Mouse (Mus musculus) kidney, postnatal 0 days (tissue): ENCODE data around the gene Pigs. TPM values are rescaled to one million over a fixed set of nuclear protein-coding genes. Genes with fewer than 3 reads are reported as not detected.

Source experiments
- ATAC-seq: fragments of 200-750 bp; cut with Nextera tagmentation; replicated peaks from 2 replicates; pipeline ENCODE4 v1.8.0; 2017; ENCODE audit warnings: low read depth, moderate number of reproducible peaks, moderate TSS enrichment, moderate library complexity; ENCODE audit not compliant: low FRiP score
- DNase-seq: peaks from one replicate; pipeline ENCODE4 v3.0.0-alpha.2; 2016; ENCODE audit warnings: low spot score
- H3K27ac ChIP-seq: fragments of 300-500 bp; sonication (generic); 2 replicates; pipeline ENCODE4 v1.5.1; 2014; ENCODE audit warnings: mild to moderate bottlenecking
- H3K27me3 ChIP-seq: fragments of 300-500 bp; sonication (generic); 2 replicates; pipeline ENCODE4 v1.6.1; 2014; ENCODE audit warnings: low read length, mixed read lengths; ENCODE audit not compliant: insufficient read depth
- H3K36me3 ChIP-seq: fragments of 300-500 bp; sonication (generic); 2 replicates; pipeline ENCODE4 v1.6.1; 2014; ENCODE audit warnings: low read length, mixed read lengths; ENCODE audit not compliant: insufficient read depth
- H3K4me1 ChIP-seq: fragments of 300-500 bp; sonication (generic); replicated peaks from 2 replicates; pipeline ENCODE4 v1.6.1; 2014; ENCODE audit warnings: antibody characterized with exemption, low read length, mixed read lengths; ENCODE audit not compliant: insufficient read depth
- H3K4me2 ChIP-seq: fragments of 300-500 bp; sonication (generic); 2 replicates; pipeline ENCODE4 v1.6.1; 2014; ENCODE audit warnings: mild to moderate bottlenecking, low read length, moderate library complexity, mixed read lengths
- H3K4me3 ChIP-seq: fragments of 300-500 bp; sonication (generic); replicated peaks from 2 replicates; pipeline ENCODE4 v1.5.1; 2014; ENCODE audit warnings: low read depth, low read length
- H3K9ac ChIP-seq: fragments of 300-500 bp; sonication (generic); 2 replicates; pipeline ENCODE4 v1.6.1; 2014; ENCODE audit warnings: low read depth, low read length
- H3K9me3 ChIP-seq: fragments of 300-500 bp; sonication (generic); replicated peaks from 2 replicates; pipeline ENCODE4 v1.6.1; 2016; ENCODE audit warnings: low read length, inconsistent platforms, mixed read lengths
- CTCF ChIP-seq: IDR thresholded peaks from 2 replicates; pipeline ENCODE4 v1.5.1; 2016; ENCODE audit warnings: antibody characterized with exemption, low read depth, mild to moderate bottlenecking, moderate library complexity
- WGBS: fragments of 180-500 bp; shearing (Covaris S2); extraction: QIAGEN DNeasy Blood & Tissue Kit; methylation state at CpG from one replicate; pipeline ENCODE4 v1.1.7; 2014; 5-methylcytosine and 5-hydroxymethylcytosine counted together
- polyA plus RNA-seq: library from polyadenylated mRNA; unstranded; fragments of >200 nt; fragmentation: Nextera tagmentation; extraction: Ambion mirVana; gene quantifications from 2 replicates; pipeline ENCODE4 v1.2.1, GENCODE M21; 2015

The Pigs gene
- polyA plus RNA-seq, 1 experiment from 2014 or later: 67.5 TPM

DNA sequence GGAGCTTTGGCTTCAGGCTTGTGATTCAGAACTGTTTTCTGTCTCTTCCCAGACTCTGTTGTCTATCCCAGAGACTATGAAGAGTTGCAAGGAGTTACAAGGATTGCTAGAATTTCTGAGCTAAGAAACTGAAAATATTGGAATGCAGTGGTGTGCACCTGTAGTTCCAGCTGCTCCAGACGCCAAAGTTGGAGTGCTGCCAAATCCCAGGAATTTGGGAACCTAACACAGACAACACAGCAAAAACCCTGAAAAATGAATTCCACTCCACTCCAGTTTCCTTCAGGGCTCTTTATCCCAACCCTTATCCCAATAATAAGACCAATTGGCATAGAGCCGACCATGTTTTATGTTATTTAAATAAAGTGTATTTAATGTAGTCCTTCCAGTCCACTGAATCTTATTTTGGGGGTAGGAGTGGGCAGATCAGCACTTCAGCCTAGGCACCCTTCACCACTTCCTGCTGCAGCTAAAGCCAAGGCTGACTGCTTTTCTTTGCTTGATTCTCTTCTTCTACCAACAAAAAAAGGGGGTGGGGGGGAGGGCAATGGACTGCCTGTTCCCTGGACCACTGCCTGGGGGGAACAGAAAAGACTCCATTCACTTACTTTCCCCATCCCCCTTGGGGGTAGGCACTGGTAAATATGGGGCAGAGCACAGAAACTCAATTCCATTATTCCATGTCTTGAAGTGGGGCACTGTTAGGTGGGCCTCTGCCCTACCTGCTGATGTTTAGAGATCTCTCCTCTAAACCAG is 6.0 kb upstream of the Pigs start:
- no peak overlapping the region for H3K4me3 ChIP-seq
- no peak overlapping the region for H3K27ac ChIP-seq
- 53% methylated on average over 2 of the region's 2 CpGs for WGBS
- no peak overlapping the region for H3K9ac ChIP-seq
- no peak for DNase-seq
- H3K4me2 ChIP-seq: peak overlapping the region; percentile 41; the same call in 1 of the 2 replicates
- H3K27me3 ChIP-seq: no peaks in the 10 kb centered on the region
- H3K4me1 ChIP-seq: 0 out of 2 replicates have a peak, but pooled peaks cover 3% of the 10 kb centered on the region
- no peak for ATAC-seq
- H3K9me3 ChIP-seq: no peaks in the 10 kb centered on the region
- H3K36me3 ChIP-seq: peaks cover 16% of the 10 kb centered on the region
- no peak for TF ChIP-seq CTCF

- ATAC-seq (peak; percentile 96), DNase-seq (peak; percentile 90)
- Histone ChIP-seq H3K4me2 (peak within 1 kb of the TSS; percentile 41), H3K27me3 (no peaks in the 10 kb centered on the region), H3K27ac (no peak within 1 kb of the TSS), H3K9me3 (no peaks in the 10 kb centered on the region), H3K36me3 (peaks cover 10% of the 10 kb centered on the region), H3K9ac (no peak within 1 kb of the TSS), H3K4me3 (0 out of 2 replicates have a peak within 1 kb of the TSS, but pooled peaks have one; percentile 5), H3K4me1 (0 out of 2 replicates have a peak, but pooled peaks cover 3% of the 10 kb centered on the region)
- WGBS: 4% methylated on average over 15 of the region's 15 CpGs
- TF ChIP-seq CTCF: no peak
Observed at GRCm38 (mm10) chr11:78322860-78323259, 5.4 kb upstream of the Pigs start, which contains the start of gene Aldoc. Aldoc (plus strand) TSS chr11:78322968.

GRCm38 (mm10) chr11:78324000-78324785 is 4.0 kb upstream of the Pigs start:
- Histone ChIP-seq H3K27me3 (no peaks in the 10 kb centered on the region), H3K9ac (no peak overlapping the region), H3K4me2 (no peak overlapping the region), H3K4me3 (no peak overlapping the region), H3K27ac (no peak overlapping the region), H3K9me3 (no peaks in the 10 kb centered on the region), H3K4me1 (0 out of 2 replicates have a peak, but pooled peaks cover 6% of the 10 kb centered on the region), H3K36me3 (peaks cover 10% of the 10 kb centered on the region)
- ATAC-seq: no peak
- 84% methylated on average over 15 of the region's 15 CpGs for WGBS
- TF ChIP-seq CTCF: no peak
- no peak for DNase-seq

- ATAC-seq (no peak), DNase-seq (no peak)
- Histone ChIP-seq H3K27ac (no peak overlapping the region), H3K9ac (no peak overlapping the region), H3K4me3 (no peak overlapping the region), H3K9me3 (no peaks in the 10 kb centered on the region), H3K4me1 (0 out of 2 replicates have a peak, but pooled peaks cover 7% of the 10 kb centered on the region), H3K4me2 (no peak overlapping the region), H3K27me3 (no peaks in the 10 kb centered on the region), H3K36me3 (peaks cover 8% of the 10 kb centered on the region)
- 95% methylated on average over 12 of the region's 12 CpGs for WGBS
- no peak for TF ChIP-seq CTCF
Observed at GRCm38 (mm10) chr11:78324965-78325364, 3.2 kb upstream of the Pigs start.

GRCm38 (mm10) chr11:78327215-78327614 is 1.0 kb upstream of the Pigs start:
- H3K27me3 ChIP-seq: no peaks in the 10 kb centered on the region
- ATAC-seq (no peak), DNase-seq (no peak)
- H3K4me2 ChIP-seq: no peak overlapping the region
- no peak overlapping the region for H3K27ac ChIP-seq
- 0 out of 2 replicates have a peak, but pooled peaks cover 7% of the 10 kb centered on the region for H3K4me1 ChIP-seq
- H3K9ac ChIP-seq: no peak overlapping the region
- no peak for TF ChIP-seq CTCF
- H3K4me3 ChIP-seq: no peak overlapping the region
- peaks cover 2% of the 10 kb centered on the region; the same call in 1 of the 2 replicates for H3K36me3 ChIP-seq
- 93% methylated on average over 4 of the region's 4 CpGs for WGBS
- no peaks in the 10 kb centered on the region for H3K9me3 ChIP-seq

DNA sequence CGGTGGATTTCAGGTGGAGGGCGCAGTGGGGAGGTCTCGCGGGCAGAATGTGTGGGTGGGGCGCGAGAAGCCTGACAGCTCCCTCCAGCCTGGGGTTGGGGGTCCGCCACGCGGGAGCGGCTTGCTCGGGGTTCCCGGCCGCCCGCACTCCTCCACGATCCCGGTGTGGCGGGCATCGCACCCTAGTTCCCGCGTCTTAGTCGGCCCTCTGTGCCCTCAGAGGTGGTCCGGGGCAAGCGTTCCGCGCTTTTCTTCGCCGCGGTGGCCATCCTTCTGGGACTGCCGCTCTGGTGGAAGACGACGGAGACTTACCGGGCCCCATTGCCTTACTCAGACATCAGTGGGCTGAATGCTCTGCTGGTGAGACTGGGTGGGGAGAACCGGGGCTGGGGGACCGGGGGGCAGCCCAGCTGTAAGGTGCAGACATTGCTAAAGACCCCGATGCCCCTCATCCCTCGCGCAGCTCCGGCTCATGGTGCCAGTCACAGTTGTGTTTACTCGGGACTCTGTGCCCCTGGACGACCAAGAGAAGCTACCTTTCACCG is 369 bp downstream of the Pigs start:
- no peak overlapping the region for H3K27ac ChIP-seq
- no peaks in the 10 kb centered on the region for H3K9me3 ChIP-seq
- peak overlapping the region; percentile 86 for H3K4me3 ChIP-seq
- H3K4me1 ChIP-seq: 0 out of 2 replicates have a peak, but pooled peaks cover 3% of the 10 kb centered on the region
- DNase-seq (no peak), ATAC-seq (peak; percentile 68)
- WGBS: under 1% methylated on average over 39 of the region's 41 CpGs
- peaks cover 2% of the 10 kb centered on the region; the same call in 1 of the 2 replicates for H3K36me3 ChIP-seq
- peak overlapping the region; percentile 73 for H3K9ac ChIP-seq
- H3K4me2 ChIP-seq: peak overlapping the region; percentile 81
- TF ChIP-seq CTCF: no peak
- H3K27me3 ChIP-seq: no peaks in the 10 kb centered on the region
